Mouse (Mus musculus) ZHBTc4 (cell line): Measurements from ENCODE around the gene Slc2a9.

Experiments
- DNase-seq: peaks from one replicate; pipeline ENCODE4 v3.0.0-alpha.2; 2011; ENCODE audit warnings: low read depth, low spot score

The Slc2a9 gene

DNA sequence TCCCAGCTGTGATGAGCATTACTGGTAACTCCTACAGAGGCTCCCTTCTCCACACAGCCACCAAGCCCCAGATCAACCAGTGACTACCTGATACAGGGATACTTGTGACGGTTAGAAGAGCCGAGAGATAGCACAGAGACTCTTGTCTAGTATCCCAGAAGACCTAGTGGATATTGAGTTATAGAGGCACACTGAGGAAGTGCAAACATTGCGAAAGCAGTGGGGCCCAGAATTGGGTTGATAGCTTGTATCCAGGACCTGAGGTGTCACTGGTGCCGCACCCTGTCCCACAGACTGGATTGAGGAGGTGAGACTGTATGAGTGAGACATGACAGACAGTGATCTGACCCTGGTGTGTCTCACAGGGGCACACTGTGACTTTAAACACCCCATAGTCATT is at the start of gene Slc2a9:
Gene Slc2a9 (minus strand): TSS at position 152 of the 400 bp plus-strand sequence.
- no peak for DNase-seq

DNA sequence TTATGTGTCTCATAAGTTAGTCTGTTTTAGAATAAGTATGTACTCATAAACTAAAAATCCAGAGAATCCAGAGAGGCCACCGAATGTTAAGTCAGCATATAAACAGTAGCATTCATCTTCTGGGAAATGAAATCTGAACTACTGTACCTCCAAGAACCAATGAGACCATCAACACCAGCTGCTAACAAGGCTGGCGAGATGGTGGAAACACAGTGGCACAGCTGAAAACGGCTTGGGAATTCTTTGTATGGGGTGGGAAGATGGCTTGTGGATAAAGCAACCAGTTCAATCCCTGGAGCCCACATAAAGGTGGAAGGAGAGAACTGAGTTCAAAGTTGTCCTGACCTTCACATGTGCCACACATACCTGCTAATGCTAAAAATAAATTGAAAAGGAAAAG is 49.7 kb upstream of the Slc2a9 start:
- no peak for DNase-seq

DNA sequence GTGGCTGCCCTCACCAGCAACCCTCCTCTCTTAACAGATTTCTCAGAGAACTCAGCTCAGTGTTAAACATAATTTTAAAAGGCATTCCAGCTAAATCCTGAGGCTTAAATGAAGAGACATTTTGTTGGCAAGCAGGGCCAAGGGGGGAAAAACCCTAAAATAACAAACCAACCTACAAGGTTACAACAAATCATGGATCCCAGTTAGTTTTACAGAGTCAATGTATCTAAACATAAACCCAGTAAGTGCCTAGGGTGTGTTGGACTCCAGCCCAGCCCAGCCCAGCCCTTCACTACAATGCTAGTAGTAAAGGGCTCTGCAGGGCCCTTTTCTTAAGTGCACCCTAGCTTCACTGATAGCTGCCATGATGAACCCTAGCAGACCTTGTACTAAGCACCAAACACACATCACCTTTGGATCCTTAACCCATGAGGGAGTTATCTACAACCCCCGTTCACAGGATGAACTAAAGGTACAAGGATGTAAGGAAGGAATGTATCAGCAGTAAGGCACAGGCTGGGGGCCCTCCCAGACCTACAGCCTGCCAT is 47.4 kb upstream of the Slc2a9 start:
- DNase-seq, result no peak

DNA sequence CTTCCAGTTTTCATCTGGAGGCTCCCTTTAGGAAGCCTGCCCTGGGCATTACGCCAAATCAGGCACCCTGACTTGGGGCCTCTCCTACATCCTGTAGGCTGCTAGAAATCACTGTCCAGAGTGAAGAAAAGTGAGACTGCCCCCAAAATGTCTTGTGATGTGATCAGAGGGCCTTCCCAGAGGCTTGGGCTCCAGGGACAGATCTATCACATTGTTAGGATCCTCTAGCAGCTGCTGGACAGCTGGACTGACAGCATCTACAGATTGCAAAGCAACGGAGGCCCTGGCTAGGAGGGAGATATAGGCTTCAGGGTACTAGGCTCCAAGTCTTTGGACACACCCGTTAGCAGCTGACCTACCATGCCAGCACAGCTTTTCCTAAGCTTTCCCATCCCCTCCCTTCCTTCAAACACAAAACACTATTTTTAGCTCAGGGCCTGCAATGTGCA is 46.5 kb upstream of the Slc2a9 start:
- no peak for DNase-seq

DNA sequence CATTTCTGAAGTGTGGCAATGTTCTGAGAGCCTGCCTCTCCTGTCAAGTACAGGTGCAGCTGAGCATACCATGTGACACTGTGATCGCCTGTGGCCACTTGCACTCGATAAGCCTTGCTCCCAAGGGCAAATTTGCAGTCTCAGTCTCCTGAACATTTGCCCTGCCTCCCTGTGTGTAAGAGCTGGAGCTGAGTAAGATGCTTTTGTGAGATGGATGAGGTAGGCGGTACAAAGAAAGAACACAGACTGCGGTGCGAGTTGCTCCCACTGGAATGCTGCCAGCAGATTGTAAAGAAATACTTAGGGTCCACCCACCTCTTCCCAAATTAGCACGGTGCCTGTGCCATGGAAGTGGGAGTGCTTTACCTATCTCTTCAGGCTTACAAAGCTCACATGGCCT is 44.4 kb upstream of the Slc2a9 start:
- peak; percentile 24 for DNase-seq

DNA sequence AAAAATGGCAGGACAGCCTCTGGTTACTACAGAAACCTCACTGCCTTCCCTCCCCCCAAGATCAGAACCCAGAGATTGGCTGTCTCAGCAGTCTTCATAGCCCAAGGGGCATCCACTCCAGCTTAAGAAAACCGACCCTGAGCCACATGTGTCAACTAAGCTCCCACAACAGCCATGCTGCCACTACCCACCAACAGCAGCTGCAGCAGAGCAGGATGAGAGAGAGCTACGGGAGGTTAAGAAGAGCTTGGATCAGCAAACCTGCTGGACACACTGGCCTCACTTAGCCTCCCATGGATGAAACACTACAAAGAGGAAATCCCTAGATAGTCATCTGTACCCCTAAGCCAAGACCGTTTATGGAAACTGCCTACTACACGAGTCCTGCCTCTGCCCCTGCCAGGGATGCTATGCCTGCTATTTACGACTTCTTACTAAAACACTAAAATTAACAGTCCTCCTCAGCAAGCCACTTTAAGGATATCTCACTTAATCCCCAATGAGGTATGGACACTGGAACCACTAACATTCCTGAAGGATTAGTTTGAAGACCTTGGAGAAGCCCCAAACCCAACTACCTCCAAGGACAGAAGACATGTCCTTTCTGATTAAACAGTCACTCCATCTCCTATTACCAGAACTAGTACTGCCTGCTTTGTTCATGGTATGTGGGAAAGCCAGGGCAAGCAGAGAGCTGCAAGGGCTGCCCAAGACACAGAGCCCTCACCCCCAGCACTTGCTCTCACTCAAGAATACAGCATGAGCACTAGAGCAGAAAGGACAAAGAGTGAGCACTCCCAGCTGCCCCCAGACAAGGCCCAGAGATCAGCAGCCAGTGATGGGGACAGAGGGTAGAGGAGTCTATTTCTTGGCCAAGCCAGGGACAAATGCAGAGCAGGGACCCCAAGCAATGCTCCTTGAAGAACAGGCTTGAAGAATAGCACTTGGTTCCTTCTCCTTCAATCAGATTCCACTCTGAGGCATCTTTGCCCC is 41.8 kb upstream of the Slc2a9 start:
- no peak for DNase-seq

DNA sequence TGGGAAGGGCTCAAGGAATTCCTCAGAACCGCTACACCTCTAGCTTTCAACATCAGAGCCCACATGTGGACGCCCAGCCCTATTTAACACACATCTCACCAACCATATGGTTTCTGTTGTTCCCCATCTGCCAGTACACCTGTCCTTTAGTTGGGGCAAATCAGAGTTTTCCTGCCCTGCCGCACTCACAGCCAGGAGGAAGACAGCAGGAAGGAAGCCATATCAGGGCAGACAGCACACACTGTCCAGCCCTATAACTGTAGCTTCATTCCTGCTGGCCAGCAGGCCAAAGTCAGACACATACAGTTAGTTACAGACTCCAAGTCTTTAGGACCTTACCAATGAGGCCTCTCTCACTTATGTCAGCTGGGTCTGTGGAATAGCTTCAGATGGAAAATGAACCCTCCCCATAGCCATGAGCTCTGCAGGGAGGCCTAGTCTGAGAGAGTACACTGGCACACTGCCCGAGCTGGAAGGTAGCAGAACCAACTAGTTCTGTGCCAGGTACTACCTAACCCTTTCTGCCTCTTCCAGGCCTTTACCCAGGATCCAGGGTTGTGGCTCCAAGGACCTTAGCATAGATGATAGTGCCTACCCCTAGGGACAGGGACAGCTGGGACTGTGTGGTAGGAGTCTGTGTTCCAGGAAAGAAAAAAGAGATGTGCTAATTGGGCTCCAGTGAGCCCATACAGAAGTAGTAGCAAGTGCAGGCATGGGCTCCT is 40.7 kb upstream of the Slc2a9 start:
- no peak for DNase-seq

DNA sequence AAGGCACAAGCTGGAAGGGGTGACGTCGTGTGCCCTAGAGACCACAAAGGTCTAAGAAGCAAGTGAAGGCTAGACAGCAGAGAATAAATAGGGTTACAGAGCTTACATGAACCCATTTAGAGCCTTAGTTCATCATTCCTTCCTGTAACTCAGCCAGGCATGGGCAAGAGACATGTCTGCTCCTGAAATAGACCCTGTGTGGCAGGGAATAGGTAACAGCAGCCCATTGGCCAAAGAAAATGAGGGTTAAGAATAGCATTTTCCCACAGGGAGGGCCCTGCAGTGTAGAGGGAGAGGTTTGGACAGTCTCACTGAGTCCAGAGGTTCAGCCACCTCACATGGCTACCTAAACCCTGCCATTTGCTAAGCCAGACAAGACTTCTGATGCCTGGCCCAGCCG is 38.8 kb upstream of the Slc2a9 start:
- no peak for DNase-seq

DNA sequence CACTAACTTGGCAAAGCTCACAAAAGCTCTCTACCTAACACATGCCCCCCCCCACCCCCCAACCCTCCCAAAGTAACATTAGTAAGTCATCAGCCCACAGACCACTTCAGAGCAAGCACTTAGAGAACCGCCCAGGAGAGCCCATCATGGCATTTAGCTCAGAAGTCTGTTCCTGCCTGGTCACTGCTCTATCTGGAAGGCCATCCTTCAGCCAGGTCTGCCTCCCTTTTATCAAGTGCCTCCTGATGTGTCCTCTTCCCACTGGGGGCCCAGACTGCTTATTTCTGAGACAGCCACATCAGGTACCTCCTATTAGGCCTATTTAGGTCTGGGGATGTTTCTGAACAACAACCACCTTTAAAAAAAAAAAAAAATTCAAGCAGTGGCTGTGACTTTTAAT is 38.0 kb upstream of the Slc2a9 start:
- DNase-seq, result no peak

DNA sequence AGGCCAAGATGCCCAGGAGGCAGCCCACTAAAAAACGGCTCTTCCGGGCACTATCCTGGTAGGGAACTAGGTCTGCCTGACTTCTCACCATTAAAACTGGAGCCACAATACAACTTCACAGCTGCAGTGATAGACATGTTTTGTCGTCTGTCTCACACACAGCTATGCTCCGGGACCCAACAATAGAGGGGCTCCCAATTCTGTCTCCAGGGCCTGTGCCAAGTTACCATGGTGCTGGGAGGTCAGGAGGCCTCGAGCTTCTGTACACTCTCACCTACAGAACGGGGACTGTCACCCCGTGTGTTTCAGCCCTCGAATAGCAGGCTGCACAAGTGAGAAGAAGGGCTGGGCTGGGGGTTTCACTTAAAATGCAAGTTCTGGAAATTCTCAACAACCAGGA is 35.6 kb upstream of the Slc2a9 start:
- DNase-seq, result no peak

DNA sequence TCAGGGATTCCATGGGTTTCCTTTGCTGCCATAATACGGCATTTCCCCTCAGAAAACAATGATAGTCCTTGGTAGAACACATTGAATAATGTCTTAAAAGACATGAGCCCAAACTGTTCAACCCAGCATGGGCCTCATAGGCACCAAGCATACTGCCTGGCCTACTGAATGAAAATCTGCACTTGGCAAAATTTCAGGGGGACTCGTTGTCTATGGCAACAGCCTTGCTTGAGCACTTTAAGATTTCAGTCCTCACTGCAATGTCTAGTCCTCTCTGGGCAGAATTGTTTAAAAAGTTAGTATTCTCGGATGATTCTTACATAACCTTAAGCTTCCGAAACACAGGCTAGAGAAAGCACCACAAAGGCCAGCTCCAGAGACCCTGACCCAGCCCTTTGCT is 34.9 kb upstream of the Slc2a9 start:
- no peak for DNase-seq

DNA sequence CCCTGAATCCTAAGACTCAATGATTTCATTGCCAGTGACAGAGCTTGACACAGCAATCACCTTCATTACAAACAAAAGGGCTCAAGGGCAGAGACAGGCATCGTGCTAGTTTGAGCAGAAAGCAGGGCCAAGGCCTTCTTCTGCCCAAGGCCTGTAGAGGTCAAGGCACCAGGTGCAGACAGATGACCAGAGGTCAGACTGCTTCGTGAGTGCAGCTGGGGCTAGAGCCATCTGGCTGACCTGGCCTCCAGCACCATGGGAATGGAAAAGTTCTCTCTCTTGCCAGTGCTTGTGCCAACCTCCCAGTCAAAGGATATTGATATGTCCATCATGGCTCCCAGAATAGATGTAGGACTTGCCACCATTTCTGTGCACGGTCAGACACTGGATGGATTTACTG is 33.9 kb upstream of the Slc2a9 start:
- DNase-seq, result no peak

DNA sequence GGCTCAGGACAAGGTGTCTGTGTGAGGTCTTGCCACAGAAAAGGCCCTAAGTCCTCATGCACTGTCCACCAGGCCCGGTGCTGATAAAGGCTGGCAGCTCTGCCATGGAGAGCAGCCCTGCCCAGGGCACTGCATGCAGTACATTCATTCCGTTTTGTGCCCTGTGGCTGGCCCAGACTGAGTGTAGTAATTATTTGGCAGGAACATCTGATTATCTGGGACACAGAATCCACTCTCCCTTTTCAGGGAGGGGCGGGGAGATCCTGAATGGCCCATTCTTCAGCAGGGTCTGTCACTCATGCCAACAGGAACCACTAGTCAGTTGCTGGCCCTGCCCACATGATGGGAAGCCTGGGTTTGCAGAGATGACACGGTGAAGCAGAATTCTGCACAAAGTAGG is 29.1 kb upstream of the Slc2a9 start:
- no peak for DNase-seq

DNA sequence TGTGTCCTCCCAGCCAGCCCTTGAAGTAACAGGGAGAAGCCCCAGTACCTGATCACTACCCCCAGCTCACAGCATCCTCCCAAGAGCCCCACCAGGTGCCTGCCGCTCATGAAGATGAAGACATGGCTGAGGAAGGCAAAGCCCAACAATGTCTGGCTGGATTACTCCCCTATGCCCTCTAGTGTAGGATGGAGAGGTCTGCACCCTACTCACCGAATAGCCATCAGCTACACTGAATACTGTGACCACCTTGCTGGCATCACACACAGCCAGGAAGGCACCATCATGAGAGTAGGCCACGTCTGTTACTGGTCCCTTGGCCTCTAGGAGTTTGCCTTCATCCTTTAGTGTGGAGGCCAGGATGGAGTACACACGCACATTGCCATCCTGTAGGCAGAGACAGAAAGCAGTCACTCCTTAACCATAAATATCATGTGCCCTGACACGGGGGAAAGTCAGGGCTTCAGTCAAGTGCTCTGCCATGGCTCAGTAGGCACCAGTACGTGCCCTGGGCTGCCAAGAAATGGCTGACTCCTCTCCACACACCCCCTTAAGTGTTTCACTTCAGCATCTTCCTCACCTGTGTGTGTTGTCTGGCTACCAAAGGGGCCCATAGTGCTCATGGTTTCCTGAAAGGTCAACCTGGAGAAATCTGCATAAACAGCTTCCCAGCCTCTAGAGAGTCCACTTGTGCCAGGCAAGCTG is 26.9 kb upstream of the Slc2a9 start:
- DNase-seq, result peak; percentile 59

DNA sequence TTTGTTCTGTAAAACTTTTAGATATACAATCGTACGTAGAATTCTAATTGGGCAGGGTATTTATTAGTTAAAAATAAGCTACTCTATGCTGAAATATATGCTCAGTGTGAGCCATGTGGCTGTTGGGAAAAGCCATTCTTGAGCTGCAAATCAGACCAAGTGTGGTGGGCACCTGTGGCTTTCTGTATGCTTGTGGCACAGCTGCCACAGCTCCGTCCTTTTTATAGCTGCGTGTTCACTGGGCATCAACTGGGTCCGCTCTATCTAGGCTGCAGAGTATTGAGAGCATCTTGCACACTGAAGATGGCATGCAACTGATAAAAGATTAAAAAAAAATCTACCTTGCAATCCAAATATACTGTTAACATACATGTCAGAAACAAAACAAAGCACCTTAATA is 20.0 kb upstream of the Slc2a9 start:
- DNase-seq, result no peak

DNA sequence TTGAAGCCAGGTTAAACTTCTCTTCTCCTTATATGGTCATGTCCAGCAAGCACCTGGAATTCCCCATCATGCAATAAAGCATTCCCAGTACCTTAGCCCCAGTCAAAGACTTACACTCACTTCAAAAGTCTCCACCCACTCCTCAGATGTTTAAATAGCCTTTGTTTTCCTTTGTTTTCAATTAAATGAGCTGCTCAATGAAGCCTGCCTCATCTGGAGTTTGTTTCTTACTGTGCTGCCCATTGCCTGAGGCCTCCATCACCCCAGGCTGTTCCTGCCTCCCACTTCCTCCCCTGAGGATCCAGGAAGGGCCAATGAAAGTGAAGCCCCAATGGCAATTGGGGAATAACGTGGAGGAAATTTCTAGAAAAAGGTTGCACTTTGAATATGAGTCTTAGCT is 17.9 kb upstream of the Slc2a9 start:
- DNase-seq, result peak; percentile 91

DNA sequence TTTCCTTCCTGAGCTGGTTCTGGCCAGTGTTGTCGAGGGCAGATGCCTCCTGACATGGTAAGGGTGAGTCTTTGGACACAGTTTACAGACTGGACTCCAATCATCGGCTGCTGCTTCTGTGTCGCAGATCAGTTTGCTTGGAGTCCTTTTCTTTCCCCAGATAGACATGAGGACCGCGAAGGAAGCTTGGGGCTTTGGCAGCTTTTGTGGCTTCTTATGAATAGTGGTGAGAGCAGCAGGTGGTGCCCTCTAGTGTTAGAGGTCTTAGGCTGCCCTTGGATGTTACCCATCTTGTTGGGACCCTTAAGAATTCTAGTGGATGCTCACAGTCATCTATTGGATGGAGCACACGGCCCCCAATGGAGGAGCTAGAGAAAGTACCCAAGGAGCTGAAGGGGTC is 13.3 kb upstream of the Slc2a9 start:
- DNase-seq, result peak; percentile 66

DNA sequence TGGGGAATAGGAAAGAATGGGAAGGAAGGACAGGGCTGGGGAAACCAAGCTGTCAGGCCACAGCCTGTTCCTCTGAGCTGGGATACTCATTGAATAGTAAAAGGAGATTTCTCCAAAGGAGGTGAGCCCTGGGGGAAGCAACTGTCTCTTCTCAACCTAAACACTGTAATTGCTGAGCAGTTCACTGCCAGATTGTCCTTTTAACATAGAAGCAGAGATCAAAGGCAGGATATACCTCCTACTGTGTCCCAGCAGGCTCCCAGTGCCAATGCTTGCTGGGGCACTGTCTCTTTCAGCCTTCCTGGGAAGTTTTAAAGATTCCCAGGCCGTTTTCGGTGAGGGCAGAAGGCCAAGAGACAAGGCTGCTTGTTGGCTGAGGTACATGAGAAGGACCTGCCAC is 10.0 kb upstream of the Slc2a9 start:
- peak; percentile 84 for DNase-seq

DNA sequence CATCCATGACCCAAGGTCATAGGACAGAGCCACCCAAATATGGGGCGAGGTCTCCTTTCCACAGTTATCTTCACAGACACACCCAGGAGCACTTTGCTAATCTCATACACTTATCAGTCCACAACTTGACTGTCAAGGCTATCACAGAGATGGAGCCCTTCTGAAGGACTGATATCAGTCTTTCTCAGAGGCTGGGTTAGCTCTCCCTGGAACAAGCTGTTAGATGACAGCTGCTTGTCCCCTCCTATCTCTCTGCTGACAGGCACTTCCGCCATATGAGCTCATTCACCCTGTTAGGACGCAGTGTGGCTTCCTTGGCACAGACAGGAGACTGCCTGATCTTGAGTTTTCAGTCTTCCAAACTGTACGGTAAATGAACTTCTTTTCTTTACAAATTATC is 6.6 kb upstream of the Slc2a9 start:
- DNase-seq, result no peak

DNA sequence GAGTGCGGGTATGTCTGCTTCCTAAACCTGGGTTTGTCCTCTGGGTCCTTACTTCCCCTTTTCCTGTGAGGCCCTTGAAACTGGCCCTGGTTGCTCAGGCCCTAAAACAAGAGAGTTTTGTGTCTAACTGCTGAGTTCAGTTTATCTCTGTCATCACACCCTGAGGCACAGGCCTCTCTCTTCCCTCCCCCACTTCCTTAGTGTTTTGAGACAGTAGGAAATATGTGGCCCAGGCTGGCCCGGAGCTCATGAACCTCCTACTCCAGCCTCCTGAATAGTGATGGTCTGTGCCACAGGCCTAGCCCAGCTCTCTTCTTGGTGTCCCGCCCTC is 2.5 kb upstream of the Slc2a9 start:
- DNase-seq, result no peak

DNA sequence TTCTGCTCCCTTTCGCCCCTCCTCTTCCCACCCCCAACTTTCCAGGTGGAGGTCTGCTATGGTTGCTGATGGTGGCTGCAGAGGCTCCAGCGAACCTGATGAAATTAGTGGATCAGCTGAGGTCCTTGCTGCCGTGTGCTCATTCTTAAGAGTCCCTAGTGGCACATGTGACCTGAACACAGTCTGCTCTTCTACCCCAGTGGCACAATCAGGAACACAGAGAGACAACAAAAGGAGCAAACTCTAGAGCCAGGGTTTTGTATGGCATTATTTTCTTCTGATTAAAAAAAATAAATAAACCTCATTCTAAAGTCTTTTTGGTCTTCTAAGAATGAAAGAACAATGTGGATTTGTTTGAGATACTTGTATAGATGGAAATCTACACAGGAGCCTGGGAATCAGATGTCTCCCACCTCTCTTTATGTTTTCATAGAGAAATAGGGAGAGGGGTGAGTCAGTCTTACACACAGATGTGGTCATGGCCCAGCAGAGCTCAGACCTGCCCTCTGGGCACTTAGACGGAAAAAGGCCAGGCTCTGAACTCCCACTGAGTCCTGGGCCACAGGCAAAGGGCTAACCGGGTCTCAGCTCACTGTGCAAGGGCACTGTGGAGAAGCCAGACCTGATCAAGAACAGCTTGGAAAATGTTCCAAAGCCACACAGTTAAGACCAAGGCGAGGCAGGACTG is 1.9 kb upstream of the Slc2a9 start:
- DNase-seq, result no peak
